Mouse (Mus musculus) frontal cortex, postnatal 25 days (tissue): Measurements from ENCODE around the gene Carmil1.

Experiments
- DNase-seq, 2 experiments: peaks; one replicate each; pipeline ENCODE4 v3.0.0; 2022; ENCODE audit warnings: low spot score in 2 of 2

Carmil1 gene

DNA sequence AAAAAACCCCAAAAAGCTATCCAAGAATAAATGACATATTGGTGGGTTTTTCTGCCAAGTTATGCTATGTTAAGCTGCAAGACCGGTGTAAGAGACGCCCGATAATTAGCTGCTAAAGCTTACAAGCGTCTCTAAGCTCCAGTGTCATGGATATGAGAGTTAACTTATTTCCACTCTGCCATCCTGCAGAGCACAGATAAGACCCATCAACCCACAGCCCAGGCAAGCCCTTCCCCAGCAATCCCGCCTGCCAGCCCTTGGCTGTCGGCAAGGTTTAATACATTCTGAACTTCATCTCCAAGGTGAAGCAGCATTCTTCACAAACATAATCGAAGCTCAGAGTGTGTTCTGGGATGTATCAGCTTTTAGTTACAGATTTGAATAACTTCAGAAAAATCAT is 240.4 kb downstream of the Carmil1 start:
- DNase-seq, result no peak

GRCm38 (mm10) chr13:24037502-24037901 is 243.1 kb downstream of the Carmil1 start:
- DNase-seq, result no peak

DNA sequence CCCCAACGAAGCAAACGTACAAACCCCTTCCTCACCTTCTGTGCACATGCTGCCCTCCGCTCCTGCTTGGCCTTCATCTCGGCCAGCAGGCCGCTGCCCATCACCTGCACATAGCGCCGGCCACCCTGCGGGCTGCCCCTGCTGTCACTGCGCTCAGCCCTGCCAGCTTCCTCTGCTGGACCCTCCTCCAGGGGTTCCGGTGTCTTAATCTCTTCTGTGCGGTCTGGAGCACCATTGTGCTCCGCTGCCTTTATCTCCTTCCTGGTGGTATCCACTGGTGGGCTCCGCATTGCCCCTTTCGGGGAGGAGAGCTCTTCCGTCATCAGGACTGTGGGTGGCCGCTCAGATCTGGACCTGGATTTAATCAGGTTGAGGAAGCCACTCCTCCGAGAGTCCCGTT is 244.4 kb downstream of the Carmil1 start:
- no peak for DNase-seq

- DNase-seq, result no peak
These were observed 253.1 kb downstream of the Carmil1 start for GRCm38 (mm10) chr13:24027191-24028170.

DNA sequence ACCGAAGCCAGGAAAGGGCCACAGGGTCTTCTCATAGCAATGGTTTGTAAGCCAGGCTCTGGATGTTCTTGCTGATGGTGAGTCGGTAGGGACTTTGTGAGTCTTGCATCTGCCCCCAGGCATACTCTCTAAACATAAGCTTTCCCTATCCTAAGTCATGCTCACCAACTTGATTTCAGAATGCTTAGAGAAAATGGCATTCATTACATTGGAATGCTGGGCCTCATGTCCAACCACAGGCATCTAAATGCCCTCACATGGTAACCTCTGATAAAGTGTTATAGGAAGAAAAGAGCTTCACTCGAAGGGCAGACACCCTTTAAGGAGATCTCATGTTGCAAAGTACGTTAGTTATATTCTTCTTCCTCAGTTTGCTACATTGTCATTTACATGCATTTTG is 262.1 kb downstream of the Carmil1 start:
- DNase-seq, result no peak

GRCm38 (mm10) chr13:24005528-24005927 is 275.1 kb downstream of the Carmil1 start:
- no peak for DNase-seq

GRCm38 (mm10) chr13:24001797-24002196 is 278.8 kb downstream of the Carmil1 start:
- no peak for DNase-seq

GRCm38 (mm10) chr13:24001081-24001480 is 279.5 kb downstream of the Carmil1 start:
- DNase-seq, result no peak

- no peak for DNase-seq
These were observed 281.8 kb downstream of the Carmil1 start for GRCm38 (mm10) chr13:23998826-23999225.

DNA sequence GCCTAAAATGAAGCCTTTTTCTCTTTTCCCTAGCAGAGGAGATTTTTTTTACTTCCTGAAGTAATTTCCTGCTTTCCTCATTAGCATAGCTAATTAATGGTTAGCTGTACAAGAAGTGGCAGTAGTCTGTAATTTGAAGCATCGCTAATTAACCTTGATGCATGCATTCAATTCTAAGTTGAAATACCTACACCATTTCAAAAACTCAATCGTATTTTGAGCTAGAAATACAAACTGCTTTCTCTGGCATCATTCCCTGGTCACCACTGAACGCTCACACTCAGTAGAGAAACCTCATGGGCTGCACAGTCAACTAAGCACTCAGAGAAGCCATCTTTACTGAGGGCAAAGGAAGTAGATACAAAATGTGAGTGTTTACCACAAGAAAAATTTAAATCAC is 285.8 kb downstream of the Carmil1 start:
- no peak for DNase-seq

DNA sequence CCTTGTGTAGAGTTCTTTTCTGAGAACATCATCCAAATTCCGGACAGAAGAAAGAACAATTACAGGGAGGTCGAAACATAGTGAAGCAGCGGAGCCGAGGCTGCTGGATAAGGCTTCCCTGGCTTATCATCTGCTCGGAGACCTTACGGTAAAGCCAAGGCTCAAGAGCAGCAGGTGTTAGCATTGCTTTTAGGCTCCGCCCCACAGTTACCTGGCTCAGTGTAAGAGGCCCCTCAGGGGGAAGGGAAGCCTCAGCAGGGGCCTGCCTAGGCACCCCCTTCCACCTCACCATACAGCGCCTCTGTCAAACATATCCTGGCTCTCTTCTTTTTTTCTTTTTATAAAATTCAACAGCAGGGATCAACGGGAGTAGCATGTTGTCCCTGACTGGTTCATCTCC is 286.6 kb downstream of the Carmil1 start:
- no peak for DNase-seq

DNA sequence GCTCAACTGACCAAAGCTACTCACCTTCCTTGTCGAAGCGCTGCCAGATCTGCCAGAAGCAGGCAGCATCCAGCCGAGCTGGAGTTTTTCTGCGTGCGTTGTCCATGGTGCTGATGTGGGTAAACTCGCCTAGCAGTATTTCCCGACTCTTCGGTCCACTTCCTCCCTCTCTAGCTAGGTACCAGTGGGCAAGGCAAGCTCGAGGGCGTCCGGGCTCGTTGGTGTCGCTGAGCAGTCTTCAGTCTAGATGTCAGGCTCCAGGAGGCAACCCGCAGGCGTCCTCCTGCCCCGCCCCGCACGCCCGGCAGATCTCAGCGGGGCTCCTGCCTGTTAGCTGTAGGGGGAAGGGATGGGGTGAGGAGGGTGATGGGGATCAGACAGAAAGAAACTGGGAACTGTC is 289.7 kb downstream of the Carmil1 start, which contains the start of gene Scgn:
TSS of gene Scgn (minus strand) at position 287 of the 400 bp plus-strand sequence.
- DNase-seq, result no peak

- no peak for DNase-seq
These were observed 290.1 kb downstream of the Carmil1 start for GRCm38 (mm10) chr13:23990451-23990850.

GRCm38 (mm10) chr13:23985130-23985529 is 295.5 kb downstream of the Carmil1 start:
- no peak for DNase-seq

DNA sequence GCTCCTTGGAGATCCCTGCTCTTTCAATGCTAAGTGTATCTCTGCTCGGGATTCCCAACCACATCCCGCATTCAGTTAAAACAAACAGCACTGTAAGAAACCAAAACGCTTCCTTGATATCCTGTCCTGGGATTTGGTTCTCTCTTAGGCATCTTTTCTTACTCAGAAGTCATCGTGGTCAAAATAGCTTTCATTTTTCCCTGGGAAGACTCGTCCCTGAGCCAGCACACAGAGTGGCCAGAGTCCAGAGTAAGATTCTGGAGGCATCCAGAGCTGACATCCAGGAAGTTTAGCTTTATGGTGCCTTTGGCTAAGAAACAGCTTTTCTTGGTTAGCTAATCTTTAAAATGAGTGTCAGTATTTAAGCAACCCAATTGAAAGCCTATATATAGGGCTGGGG is 308.3 kb downstream of the Carmil1 start:
- DNase-seq, result no peak

GRCm38 (mm10) chr13:23971870-23972269 is 308.7 kb downstream of the Carmil1 start:
- DNase-seq, result no peak

- DNase-seq, result no peak
These were observed 315.7 kb downstream of the Carmil1 start for GRCm38 (mm10) chr13:23964909-23965308.
